Mouse (Mus musculus): Measurements from ENCODE around the gene Prim2. TPM values are rescaled to one million over a fixed set of nuclear protein-coding genes. Genes with fewer than 3 reads are reported as not detected.

Gene Prim2
- polyA plus RNA-seq, 1 experiment from 2014 or later: 16.8 TPM

- in situ Hi-C loops (cut with MboI; ENCODE audit: low pct_unique_long_range_greater_than_20kb): no loop called here
- peak; percentile 46 for ATAC-seq
- no peak for DNase-seq (ENCODE audit: low read depth, low spot score)
- CTCF ChIA-PET: interaction anchor here (0.6 to 1.3 kb wide), 3 partner anchors 14 to 84 kb away, joined by 3 to 4 read pairs (median 3); no protein-coding TSS in a partner anchor
- no peak for TF ChIP-seq CTCF (IDR thresholded peaks at IDR 0.05)
- H3K27me3 ChIP-seq: no peaks in the 10 kb centered on the region
- POLR2A ChIA-PET: interaction anchor here (0.6 kb wide), 1 partner anchor 321 kb away, joined by 3 read pairs; no protein-coding TSS in a partner anchor
These were observed 11.3 kb downstream of the Prim2 start for GRCm38 (mm10) chr1:33658302-33658701.

GRCm38 (mm10) chr1:33657574-33658149 is 11.9 kb downstream of the Prim2 start:
- H3K27me3 ChIP-seq: no peaks in the 10 kb centered on the region
- in situ Hi-C loops (cut with MboI; ENCODE audit: low pct_unique_long_range_greater_than_20kb): no loop called here
- no peak for DNase-seq (ENCODE audit: low read depth, low spot score)
- peak; percentile 99 for ATAC-seq
- ChIA-PET POLR2A (no interaction called here), CTCF (interaction anchor here (1.3 kb wide), 2 partner anchors 15 to 83 kb away, joined by 3 to 4 read pairs; no protein-coding TSS in a partner anchor)
- no peak for TF ChIP-seq CTCF (IDR thresholded peaks at IDR 0.05)

DNA sequence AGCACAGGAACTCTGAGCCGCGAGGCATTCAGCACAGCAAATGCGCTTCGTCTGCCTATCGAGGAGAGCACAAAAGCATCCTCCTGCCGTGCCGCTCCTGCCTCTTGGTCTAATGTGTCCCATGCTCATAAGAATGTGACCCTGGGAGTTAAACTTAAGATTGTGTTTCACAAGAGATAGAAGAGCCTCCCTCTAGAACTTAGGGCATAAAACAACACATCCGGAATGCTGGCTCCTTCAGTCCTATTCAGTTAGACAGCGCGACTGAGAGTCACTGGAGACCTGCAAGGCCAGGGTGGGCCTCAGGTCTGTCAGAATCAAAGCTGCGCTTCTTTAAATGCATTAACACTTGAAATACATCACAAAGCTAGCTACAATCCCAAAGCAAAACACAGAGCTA is 18.7 kb downstream of the Prim2 start:
- CTCF ChIA-PET: interaction anchor here (0.8 kb wide), 1 partner anchor 114 kb away, joined by 3 read pairs; no protein-coding TSS in a partner anchor
- no peaks in the 10 kb centered on the region for H3K27me3 ChIP-seq
- no peak for TF ChIP-seq CTCF (IDR thresholded peaks at IDR 0.05)
- in situ Hi-C loops (cut with MboI; ENCODE audit: low pct_unique_long_range_greater_than_20kb): no loop called here
- POLR2A ChIA-PET: no interaction called here
- no peak for DNase-seq (ENCODE audit: low read depth, low spot score)
- ATAC-seq: no peak

GRCm38 (mm10) chr1:33649534-33650108 is 20.0 kb downstream of the Prim2 start:
- CTCF ChIA-PET: no interaction called here
- H3K27me3 ChIP-seq: no peaks in the 10 kb centered on the region
- ATAC-seq (no peak), DNase-seq (ENCODE audit: low read depth, low spot score) (no peak)
- in situ Hi-C loops (cut with MboI; ENCODE audit: low pct_unique_long_range_greater_than_20kb): loop anchor here (25.0 kb wide), 2 partner anchors 687 to 1462 kb away; no protein-coding TSS in a partner anchor
- POLR2A ChIA-PET: no interaction called here
- no peak for TF ChIP-seq CTCF (IDR thresholded peaks at IDR 0.05)

DNA sequence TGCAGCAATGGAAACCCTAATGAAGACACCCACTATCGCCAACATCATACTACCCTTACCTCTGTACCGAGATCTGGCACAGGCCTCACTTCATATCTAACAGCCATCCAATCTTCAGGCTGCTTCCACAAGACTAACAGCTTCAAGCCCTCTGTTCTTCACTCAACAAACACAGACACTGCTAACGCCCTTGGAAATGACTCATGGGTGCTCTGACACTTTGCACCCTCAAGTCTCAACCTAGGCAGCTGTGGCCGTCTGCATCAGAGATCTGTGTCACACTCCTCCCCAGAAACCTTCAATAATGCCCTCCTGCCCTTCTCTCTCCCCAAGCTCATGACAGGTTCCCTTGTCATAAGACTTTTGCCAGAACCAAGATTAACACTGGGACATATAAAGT is 20.6 kb downstream of the Prim2 start:
- ChIA-PET CTCF (no interaction called here), POLR2A (no interaction called here)
- H3K27me3 ChIP-seq: no peaks in the 10 kb centered on the region
- in situ Hi-C loops (cut with MboI; ENCODE audit: low pct_unique_long_range_greater_than_20kb): loop anchor here (25.0 kb wide), 2 partner anchors 687 to 1462 kb away; no protein-coding TSS in a partner anchor
- no peak for ATAC-seq
- no peak for DNase-seq (ENCODE audit: low read depth, low spot score)
- TF ChIP-seq CTCF (IDR thresholded peaks at IDR 0.05): no peak

DNA sequence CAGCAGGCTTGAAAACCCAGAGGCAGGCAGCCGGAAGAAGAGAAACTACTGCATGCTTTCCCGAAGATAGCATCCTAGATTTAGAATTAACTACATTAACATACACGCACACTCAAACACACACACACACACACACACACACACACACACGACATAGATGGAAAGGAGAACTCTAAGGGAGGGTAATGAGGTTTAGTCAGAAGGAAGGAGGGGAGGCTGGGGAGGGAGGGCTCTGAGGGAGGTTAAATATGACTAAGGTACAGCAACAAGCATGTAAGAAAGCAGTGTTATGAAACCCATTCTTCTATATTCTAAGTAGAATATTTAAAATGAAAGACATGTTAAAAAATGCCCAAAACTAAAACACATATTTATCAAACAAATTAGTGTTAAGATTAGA is 21.9 kb downstream of the Prim2 start:
- in situ Hi-C loops (cut with MboI; ENCODE audit: low pct_unique_long_range_greater_than_20kb): loop anchor here (25.0 kb wide), 2 partner anchors 685 to 1460 kb away; no protein-coding TSS in a partner anchor
- ChIA-PET POLR2A (no interaction called here), CTCF (no interaction called here)
- H3K27me3 ChIP-seq: no peaks in the 10 kb centered on the region
- DNase-seq (ENCODE audit: low read depth, low spot score) (no peak), ATAC-seq (no peak)
- TF ChIP-seq CTCF (IDR thresholded peaks at IDR 0.05): no peak

GRCm38 (mm10) chr1:33647173-33647572 is 22.4 kb downstream of the Prim2 start:
- no peaks in the 10 kb centered on the region for H3K27me3 ChIP-seq
- peak; percentile 70 for ATAC-seq
- DNase-seq (ENCODE audit: low read depth, low spot score): no peak
- peak; percentile 67 for TF ChIP-seq CTCF (IDR thresholded peaks at IDR 0.05)
- ChIA-PET CTCF (interaction anchor here (0.8 kb wide), 1 partner anchor 365 kb away, joined by 4 read pairs; no protein-coding TSS in a partner anchor), POLR2A (no interaction called here)
- in situ Hi-C loops (cut with MboI; ENCODE audit: low pct_unique_long_range_greater_than_20kb): loop anchor here (25.0 kb wide), 2 partner anchors 685 to 1460 kb away; no protein-coding TSS in a partner anchor

DNA sequence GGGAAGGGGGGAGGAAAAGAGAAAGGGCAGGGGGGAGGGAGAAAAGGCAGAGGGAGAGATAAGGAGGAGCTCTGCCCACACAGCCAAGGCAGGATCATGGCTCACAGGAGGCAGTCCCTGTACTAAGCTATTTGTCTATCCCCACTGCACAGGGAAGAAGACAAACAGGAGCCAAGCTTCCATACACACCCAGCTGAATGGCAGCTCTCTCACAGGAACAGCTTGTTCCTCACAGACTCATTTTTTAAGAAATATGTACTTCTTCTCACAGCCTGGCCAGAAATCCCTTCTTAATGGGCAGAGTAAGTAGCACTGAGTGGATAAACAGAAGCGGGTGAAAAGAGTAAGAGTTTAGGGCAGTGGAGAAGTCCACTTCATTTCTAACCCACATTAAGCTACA is 23.9 kb downstream of the Prim2 start:
- CTCF ChIA-PET: interaction anchor here (2.0 to 3.7 kb wide), 2 partner anchors 11 to 16 kb away, joined by 5 to 8 read pairs; no protein-coding TSS in a partner anchor
- no peak for DNase-seq (ENCODE audit: low read depth, low spot score)
- in situ Hi-C loops (cut with MboI; ENCODE audit: low pct_unique_long_range_greater_than_20kb): loop anchor here (25.0 kb wide), 2 partner anchors 683 to 1458 kb away; no protein-coding TSS in a partner anchor
- POLR2A ChIA-PET: no interaction called here
- no peaks in the 10 kb centered on the region for H3K27me3 ChIP-seq
- no peak for ATAC-seq
- no peak for TF ChIP-seq CTCF (IDR thresholded peaks at IDR 0.05)

GRCm38 (mm10) chr1:33641139-33641538 is 28.5 kb downstream of the Prim2 start:
- in situ Hi-C loops (cut with MboI; ENCODE audit: low pct_unique_long_range_greater_than_20kb): loop anchor here (25.0 kb wide), 2 partner anchors 679 to 1454 kb away; no protein-coding TSS in a partner anchor
- ChIA-PET POLR2A (no interaction called here), CTCF (no interaction called here)
- no peaks in the 10 kb centered on the region for H3K27me3 ChIP-seq
- ATAC-seq: no peak
- no peak for DNase-seq (ENCODE audit: low read depth, low spot score)
- TF ChIP-seq CTCF (IDR thresholded peaks at IDR 0.05): no peak

GRCm38 (mm10) chr1:33640089-33640488 is 29.5 kb downstream of the Prim2 start:
- H3K27me3 ChIP-seq: no peaks in the 10 kb centered on the region
- ATAC-seq (no peak), DNase-seq (ENCODE audit: low read depth, low spot score) (no peak)
- CTCF ChIA-PET: no interaction called here
- in situ Hi-C loops (cut with MboI; ENCODE audit: low pct_unique_long_range_greater_than_20kb): loop anchor here (25.0 kb wide), 2 partner anchors 678 to 1453 kb away; no protein-coding TSS in a partner anchor
- no peak for TF ChIP-seq CTCF (IDR thresholded peaks at IDR 0.05)
- POLR2A ChIA-PET: no interaction called here

DNA sequence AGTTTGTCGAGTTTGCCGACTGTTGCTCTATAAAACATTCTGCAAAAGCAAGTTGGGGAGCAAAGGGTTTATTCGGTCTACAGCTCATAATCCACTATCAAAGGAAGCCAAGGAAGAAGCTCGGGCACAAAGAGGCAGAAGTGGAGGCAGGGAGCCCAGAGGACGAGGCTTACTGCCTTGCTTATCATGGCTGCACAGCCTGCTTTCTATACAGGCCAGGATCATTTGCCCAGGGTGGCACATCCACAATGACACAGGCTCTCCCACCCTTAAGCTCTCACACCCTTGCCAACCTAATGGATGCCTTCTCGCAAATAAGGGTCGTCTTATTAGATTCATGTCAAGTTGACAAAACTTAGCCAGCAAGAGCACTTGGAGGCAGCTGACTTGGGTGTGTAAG is 30.4 kb downstream of the Prim2 start:
- ChIA-PET POLR2A (no interaction called here), CTCF (no interaction called here)
- no peaks in the 10 kb centered on the region for H3K27me3 ChIP-seq
- no peak for ATAC-seq
- in situ Hi-C loops (cut with MboI; ENCODE audit: low pct_unique_long_range_greater_than_20kb): loop anchor here (25.0 kb wide), 2 partner anchors 677 to 1452 kb away; no protein-coding TSS in a partner anchor
- TF ChIP-seq CTCF (IDR thresholded peaks at IDR 0.05): no peak
- DNase-seq (ENCODE audit: low read depth, low spot score): no peak
